Mouse (Mus musculus): Measurements from ENCODE around the gene Gria4. TPM values are rescaled to one million over a fixed set of nuclear protein-coding genes. Genes with fewer than 3 reads are reported as not detected.

The Gria4 gene
- total and polyA plus RNA-seq, 2 experiments from 2014 or later = 23.1 to 93.3 TPM

DNA sequence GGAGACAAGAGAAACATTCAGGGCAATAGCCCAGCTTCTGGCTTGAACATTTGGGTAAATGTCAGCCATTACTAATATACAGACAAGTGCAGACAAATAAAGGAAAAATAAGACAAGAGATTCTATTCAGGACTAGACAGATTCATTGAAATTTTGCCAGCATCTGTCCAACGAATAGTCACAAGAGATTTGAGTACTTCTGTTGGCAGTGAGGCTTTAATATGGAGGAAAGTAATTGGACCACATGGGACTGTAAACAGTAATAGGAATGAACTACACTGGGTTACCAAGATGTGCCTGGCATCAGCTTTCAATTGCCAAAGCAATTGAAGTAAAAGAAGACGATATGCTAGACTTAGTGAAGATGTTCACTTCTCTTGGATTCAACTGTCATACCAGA lies 81.9 kb downstream of the Gria4 start:
- WGBS = 34% methylated on average over 2 of the region's 2 CpGs
- Histone ChIP-seq H3K27ac (ENCODE audit: low read depth, low read length) (no peak overlapping the region), H3K4me2 (ENCODE audit: low read depth) (no peak overlapping the region), H3K4me3 (ENCODE audit: low read depth, low read length) (no peak overlapping the region), H3K9ac (no peak overlapping the region), H3K9me3 (ENCODE audit: low read length) (no peaks in the 10 kb centered on the region), H3K27me3 (ENCODE audit: insufficient read depth, low read length) (no peaks in the 10 kb centered on the region), H3K4me1 (ENCODE audit: insufficient read depth) (no peaks in the 10 kb centered on the region), H3K36me3 (ENCODE audit: insufficient read depth) (no peaks in the 10 kb centered on the region)
- no peak for TF ChIP-seq CTCF (IDR thresholded peaks at IDR 0.05; ENCODE audit: low read depth)
- DNase-seq = no peak
- ATAC-seq = no peak; the same call in 1 of the 2 replicates

DNA sequence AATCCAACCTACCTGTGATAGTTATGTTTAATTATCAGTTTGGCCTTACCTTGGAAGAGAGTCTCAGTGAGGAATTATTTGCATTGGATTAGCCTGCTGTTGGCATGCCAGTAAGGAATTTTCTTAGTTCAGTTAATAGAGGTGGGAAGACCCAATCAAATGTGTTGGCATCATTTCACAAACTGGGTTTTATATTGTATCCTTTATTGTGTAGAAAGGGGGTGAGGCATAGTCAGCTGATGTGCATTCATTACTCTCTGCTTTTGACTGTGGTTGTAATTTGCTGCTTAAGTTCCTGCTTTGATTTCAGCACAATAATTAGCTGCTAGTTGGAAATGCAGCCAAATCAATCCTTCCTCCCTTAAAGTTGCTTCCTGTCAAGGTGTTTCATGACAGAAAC lies 83.7 kb downstream of the Gria4 start:
- Histone ChIP-seq H3K4me1 (ENCODE audit: insufficient read depth) (no peaks in the 10 kb centered on the region), H3K4me3 (ENCODE audit: low read depth, low read length) (no peak overlapping the region), H3K27me3 (ENCODE audit: insufficient read depth, low read length) (no peaks in the 10 kb centered on the region), H3K9me3 (ENCODE audit: low read length) (no peaks in the 10 kb centered on the region), H3K9ac (no peak overlapping the region), H3K36me3 (ENCODE audit: insufficient read depth) (no peaks in the 10 kb centered on the region), H3K4me2 (ENCODE audit: low read depth) (no peak overlapping the region), H3K27ac (ENCODE audit: low read depth, low read length) (no peak overlapping the region)
- no peak for ATAC-seq
- TF ChIP-seq CTCF (IDR thresholded peaks at IDR 0.05; ENCODE audit: low read depth) = no peak
- DNase-seq = no peak

GRCm38 (mm10) chr9:4687149-4687548 lies 108.9 kb downstream of the Gria4 start:
- no peaks in the 10 kb centered on the region for H3K4me1 ChIP-seq (ENCODE audit: insufficient read depth)
- no peak for TF ChIP-seq CTCF (IDR thresholded peaks at IDR 0.05; ENCODE audit: low read depth)
- no peaks in the 10 kb centered on the region for H3K9me3 ChIP-seq (ENCODE audit: low read length)
- H3K9ac ChIP-seq = no peak overlapping the region
- 56% methylated on average over 1 of the region's 1 CpGs for WGBS
- H3K36me3 ChIP-seq (ENCODE audit: insufficient read depth) = no peaks in the 10 kb centered on the region
- H3K27ac ChIP-seq (ENCODE audit: low read depth, low read length) = no peak overlapping the region
- H3K27me3 ChIP-seq (ENCODE audit: insufficient read depth, low read length) = no peaks in the 10 kb centered on the region
- H3K4me2 ChIP-seq (ENCODE audit: low read depth) = no peak overlapping the region
- DNase-seq (no peak), ATAC-seq (peak; percentile 56; the same call in 1 of the 2 replicates)
- H3K4me3 ChIP-seq (ENCODE audit: low read depth, low read length) = no peak overlapping the region

DNA sequence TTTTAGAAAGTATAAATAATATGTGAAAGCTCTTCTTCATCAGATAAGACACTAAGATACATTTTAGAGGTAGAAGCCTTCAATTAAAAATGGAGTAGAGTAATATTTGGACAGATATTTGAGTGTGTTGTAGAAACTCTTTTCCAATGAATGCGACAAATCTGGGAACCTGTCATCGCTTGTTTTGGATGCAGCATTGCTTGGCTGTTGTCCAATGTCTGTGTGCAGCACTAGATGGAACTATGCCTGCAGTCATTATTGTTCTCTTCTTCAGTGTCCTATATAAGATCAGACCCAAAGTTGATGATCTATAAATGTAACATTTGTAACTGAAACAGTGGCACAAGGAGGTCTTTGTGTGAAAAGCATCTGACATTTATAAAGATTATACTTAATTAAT lies 115.8 kb downstream of the Gria4 start:
- TF ChIP-seq CTCF (IDR thresholded peaks at IDR 0.05; ENCODE audit: low read depth) = no peak
- Histone ChIP-seq H3K4me3 (ENCODE audit: low read depth, low read length) (no peak overlapping the region), H3K36me3 (ENCODE audit: insufficient read depth) (no peaks in the 10 kb centered on the region), H3K27ac (ENCODE audit: low read depth, low read length) (no peak overlapping the region), H3K9ac (no peak overlapping the region), H3K27me3 (ENCODE audit: insufficient read depth, low read length) (no peaks in the 10 kb centered on the region), H3K4me1 (ENCODE audit: insufficient read depth) (no peaks in the 10 kb centered on the region), H3K9me3 (ENCODE audit: low read length) (no peaks in the 10 kb centered on the region), H3K4me2 (ENCODE audit: low read depth) (no peak overlapping the region)
- WGBS = 28% methylated on average over 2 of the region's 2 CpGs
- ATAC-seq (no peak), DNase-seq (peak; percentile 49)

- Histone ChIP-seq H3K4me1 (ENCODE audit: insufficient read depth) (no peaks in the 10 kb centered on the region), H3K9me3 (ENCODE audit: low read length) (no peaks in the 10 kb centered on the region), H3K36me3 (ENCODE audit: insufficient read depth) (no peaks in the 10 kb centered on the region), H3K4me3 (ENCODE audit: low read depth, low read length) (no peak overlapping the region), H3K27me3 (ENCODE audit: insufficient read depth, low read length) (no peaks in the 10 kb centered on the region), H3K27ac (ENCODE audit: low read depth, low read length) (no peak overlapping the region), H3K9ac (no peak overlapping the region), H3K4me2 (ENCODE audit: low read depth) (no peak overlapping the region)
- DNase-seq (no peak), ATAC-seq (no peak)
- 63% methylated on average over 1 of the region's 1 CpGs for WGBS
- TF ChIP-seq CTCF (IDR thresholded peaks at IDR 0.05; ENCODE audit: low read depth) = no peak
These were observed 116.9 kb downstream of the Gria4 start for GRCm38 (mm10) chr9:4679099-4679498.

DNA sequence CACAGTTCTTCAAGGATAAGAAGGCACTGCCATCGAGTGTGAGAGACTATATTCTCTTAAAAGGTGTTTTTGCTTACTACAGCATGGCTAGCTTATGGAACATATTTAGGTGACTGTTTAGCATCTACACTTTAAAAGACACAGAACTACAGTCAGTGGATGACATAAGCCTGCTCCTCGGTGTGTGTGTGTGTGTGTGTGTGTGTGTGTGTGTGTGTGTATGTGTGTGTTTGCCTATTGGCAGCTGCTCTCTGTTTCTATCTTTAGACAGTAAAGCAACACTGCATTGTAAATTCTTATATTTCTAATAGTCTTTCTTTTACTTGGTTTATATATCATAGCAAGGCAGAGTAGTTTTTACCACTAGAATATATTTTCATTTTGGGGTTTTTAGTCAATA lies 130.3 kb downstream of the Gria4 start:
- ATAC-seq (no peak), DNase-seq (no peak)
- H3K27ac ChIP-seq (ENCODE audit: low read depth, low read length) = no peak overlapping the region
- no peaks in the 10 kb centered on the region for H3K4me1 ChIP-seq (ENCODE audit: insufficient read depth)
- H3K36me3 ChIP-seq (ENCODE audit: insufficient read depth) = no peaks in the 10 kb centered on the region
- H3K9me3 ChIP-seq (ENCODE audit: low read length) = no peaks in the 10 kb centered on the region
- no peak overlapping the region for H3K4me3 ChIP-seq (ENCODE audit: low read depth, low read length)
- H3K27me3 ChIP-seq (ENCODE audit: insufficient read depth, low read length) = no peaks in the 10 kb centered on the region
- H3K4me2 ChIP-seq (ENCODE audit: low read depth) = no peak overlapping the region
- 79% methylated on average over 2 of the region's 2 CpGs for WGBS
- TF ChIP-seq CTCF (IDR thresholded peaks at IDR 0.05; ENCODE audit: low read depth) = no peak
- H3K9ac ChIP-seq = no peak overlapping the region

GRCm38 (mm10) chr9:4662421-4662820 lies 133.6 kb downstream of the Gria4 start:
- no peaks in the 10 kb centered on the region for H3K27me3 ChIP-seq (ENCODE audit: insufficient read depth, low read length)
- 84% methylated on average over 1 of the region's 1 CpGs for WGBS

GRCm38 (mm10) chr9:4658951-4659350 lies 137.1 kb downstream of the Gria4 start:
- Histone ChIP-seq H3K27me3 (ENCODE audit: insufficient read depth, low read length) (no peaks in the 10 kb centered on the region), H3K4me2 (ENCODE audit: low read depth) (no peak overlapping the region), H3K9me3 (ENCODE audit: low read length) (no peaks in the 10 kb centered on the region), H3K9ac (no peak overlapping the region), H3K4me3 (ENCODE audit: low read depth, low read length) (no peak overlapping the region), H3K27ac (ENCODE audit: low read depth, low read length) (no peak overlapping the region), H3K4me1 (ENCODE audit: insufficient read depth) (no peaks in the 10 kb centered on the region), H3K36me3 (ENCODE audit: insufficient read depth) (no peaks in the 10 kb centered on the region)
- DNase-seq (no peak), ATAC-seq (no peak)
- no peak for TF ChIP-seq CTCF (IDR thresholded peaks at IDR 0.05; ENCODE audit: low read depth)

More at GRCm38 (mm10) chr9:4662421-4662820, 133.6 kb downstream of the Gria4 start:
- DNase-seq (no peak), ATAC-seq (no peak)
- no peak overlapping the region for H3K27ac ChIP-seq (ENCODE audit: low read depth, low read length)
- TF ChIP-seq CTCF (IDR thresholded peaks at IDR 0.05; ENCODE audit: low read depth) = no peak
- H3K4me3 ChIP-seq (ENCODE audit: low read depth, low read length) = no peak overlapping the region
- H3K9me3 ChIP-seq (ENCODE audit: low read length) = no peaks in the 10 kb centered on the region
- H3K4me1 ChIP-seq (ENCODE audit: insufficient read depth) = no peaks in the 10 kb centered on the region
- no peaks in the 10 kb centered on the region for H3K36me3 ChIP-seq (ENCODE audit: insufficient read depth)
- H3K9ac ChIP-seq = no peak overlapping the region
- H3K4me2 ChIP-seq (ENCODE audit: low read depth) = no peak overlapping the region

Measured in forebrain, postnatal 0 days (tissue).